Mouse (Mus musculus): ENCODE data around the gene Tcte3.
"Not testable (repeated sequence)": the region's sequence is repeated elsewhere in the genome, so short reads cannot be mapped to it uniquely, and the experiment has no call there.

Tcte3 gene

DNA sequence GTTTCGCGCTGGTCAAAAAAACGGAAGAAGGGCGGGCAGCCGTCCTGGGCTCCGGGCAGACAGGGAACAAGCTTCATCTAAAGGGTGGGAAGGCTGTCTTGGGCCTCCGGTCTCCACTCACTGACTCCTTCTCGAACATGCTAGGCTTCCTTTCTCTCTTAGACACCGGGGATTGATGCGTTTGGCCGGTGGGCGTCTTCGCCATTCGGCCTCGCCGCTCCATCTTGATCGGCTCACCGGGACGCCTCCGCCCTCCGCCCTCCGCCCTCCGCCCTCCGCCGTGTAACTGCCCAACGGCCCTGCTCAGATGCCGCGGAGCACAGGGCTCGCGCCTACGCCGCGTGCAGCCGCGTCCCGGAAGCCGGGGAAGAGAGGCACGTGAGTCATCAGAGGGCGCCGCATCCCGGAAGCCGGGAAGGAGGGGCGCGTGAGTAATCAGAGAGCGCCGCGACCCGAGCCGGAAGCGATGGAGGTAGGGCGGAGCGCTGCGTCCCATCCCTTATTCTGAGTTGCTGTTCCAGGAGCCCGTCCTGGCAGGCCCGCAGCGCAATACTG lies at the start of gene Tcte3, which contains the start of the genes Ermard and Gm3448:
Gene Tcte3 (minus strand): TSS at position 314 of the 555 bp plus-strand sequence.
Gene Ermard (plus strand): TSS at position 34 of the 555 bp plus-strand sequence.
Gene Gm3448 (minus strand): TSS at position 363 of the 555 bp plus-strand sequence.
- not testable (repeated sequence) for DNase-seq (ENCODE audit: low spot score)

DNA sequence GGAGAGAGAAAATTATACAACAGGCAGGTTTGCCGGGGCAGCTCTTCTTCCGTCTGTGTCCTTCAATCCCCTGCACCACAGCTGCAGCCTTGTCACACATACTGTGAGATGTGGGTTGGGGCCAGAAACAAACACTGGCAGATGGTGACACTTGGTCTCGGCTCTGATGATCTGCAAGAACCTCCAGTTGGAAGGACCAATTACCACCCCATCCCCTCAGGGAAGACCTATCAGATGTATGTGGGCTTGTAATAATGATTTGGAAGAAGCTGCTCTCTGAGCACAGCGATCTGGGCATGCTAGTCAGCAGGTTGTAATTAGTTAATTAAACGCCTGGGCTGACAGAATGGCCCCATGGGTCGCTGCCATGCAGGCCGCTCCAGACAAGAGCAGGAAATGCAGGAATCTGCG lies 47.3 kb upstream of the Tcte3 start:
- DNase-seq (ENCODE audit: low spot score), result no peak

DNA sequence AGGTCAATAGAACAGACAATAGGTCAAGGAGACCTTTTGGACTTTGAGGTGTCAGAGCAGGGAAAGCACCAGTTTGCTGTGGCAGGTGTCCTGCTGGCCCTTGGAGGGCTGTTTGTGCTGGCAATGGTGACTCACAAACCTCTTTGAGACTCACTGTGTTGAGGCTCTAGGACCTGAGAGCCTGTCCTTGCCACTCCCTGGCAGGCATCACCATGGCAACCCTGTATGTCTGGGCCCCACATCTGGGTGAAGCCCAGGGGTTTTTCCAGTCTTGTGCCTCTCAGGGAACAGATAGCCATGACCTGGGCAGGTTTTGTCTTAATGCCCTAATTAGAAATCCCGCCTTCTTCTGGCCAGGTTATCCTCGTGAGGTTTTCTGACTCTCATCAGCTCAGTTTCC lies 46.9 kb upstream of the Tcte3 start:
- no peak for DNase-seq (ENCODE audit: low spot score)

DNA sequence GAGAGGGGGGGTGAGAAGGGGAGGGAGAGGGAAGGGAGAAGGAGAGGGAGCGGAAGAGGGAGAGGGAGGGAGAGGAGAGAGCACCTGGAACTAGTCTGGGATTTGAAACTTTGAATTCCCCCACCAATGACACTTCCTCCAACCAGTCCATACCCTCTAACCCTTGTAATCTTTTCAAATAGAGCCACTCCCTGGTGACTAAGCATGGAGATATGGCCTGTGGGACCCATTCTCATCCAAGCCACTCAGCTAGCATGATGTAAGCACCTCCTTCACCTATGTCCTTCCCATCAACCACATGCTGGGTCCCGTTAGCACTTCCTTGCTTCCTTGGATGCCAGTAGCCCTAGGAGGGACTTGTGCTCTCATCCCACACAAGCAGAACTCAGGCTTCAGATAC lies 43.7 kb upstream of the Tcte3 start:
- DNase-seq (ENCODE audit: low spot score), result no peak

DNA sequence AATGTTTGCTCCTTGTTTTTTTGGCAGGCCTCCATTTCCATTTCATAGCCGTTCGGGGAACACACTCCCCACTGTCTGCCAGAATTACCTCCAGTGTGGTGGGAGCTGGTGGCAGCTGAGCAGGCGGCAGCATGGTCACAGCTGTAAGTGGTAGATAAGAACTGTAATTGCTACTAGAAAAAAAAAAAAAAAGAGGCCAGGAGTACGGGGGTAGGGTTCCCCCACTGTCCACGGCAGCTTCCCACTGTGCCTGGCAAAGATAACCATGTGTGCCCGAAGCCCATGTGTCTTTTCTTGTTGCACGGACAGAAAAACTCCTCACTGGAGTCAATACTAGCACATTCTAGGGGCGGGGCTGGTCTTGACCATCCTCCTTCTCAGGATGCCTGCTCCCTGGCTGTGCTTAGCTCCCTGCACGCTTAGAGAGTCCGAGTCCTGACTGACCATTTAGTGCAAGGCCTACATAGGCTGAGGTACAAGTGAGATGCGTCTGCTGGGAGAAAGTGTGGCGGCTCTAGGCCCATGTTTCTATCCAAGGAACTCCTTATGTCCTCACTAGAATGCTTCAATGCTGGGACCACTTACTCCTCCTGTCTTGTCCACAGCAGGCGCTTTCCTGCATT lies 43.0 kb upstream of the Tcte3 start:
- DNase-seq (ENCODE audit: low spot score), result no peak

DNA sequence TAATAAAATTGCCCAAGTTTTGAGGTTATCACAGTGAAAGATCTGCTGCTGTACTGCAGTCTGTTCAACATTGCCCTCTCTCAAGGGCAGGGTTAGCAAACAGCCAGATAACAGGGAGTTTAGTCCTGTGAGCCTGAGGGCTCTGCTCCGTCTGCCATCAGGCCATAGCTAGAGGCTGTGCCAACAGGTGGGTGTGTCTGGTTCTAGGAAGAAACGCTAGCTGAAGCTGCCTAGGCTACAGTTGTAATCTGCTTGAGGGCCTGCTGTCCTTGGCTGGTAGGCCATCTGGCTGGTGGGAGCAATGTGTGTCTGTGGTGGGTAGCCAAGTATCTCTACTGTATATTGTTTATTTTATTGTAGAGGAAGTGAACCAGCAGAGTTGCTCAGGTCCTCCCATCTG lies 36.2 kb upstream of the Tcte3 start:
- no peak for DNase-seq (ENCODE audit: low spot score)

DNA sequence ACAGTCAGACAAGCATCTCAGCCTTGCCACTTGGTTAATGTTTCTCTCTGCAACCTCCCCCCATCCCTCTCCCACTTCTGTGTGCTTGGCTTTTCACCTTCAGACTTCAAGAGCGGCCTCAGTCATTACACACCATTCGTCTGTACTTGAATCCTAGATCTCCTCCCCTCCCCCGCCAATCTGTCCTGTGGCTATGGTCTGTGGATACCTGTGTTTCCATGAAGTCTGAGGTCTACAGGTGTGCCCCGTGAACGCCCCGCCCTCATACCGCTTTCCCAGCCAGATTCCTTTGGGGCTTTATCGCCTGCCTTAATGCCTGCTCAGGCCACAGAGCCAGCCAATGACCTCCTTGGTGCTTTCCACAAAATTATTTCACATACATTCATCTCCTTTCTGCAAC lies 33.7 kb upstream of the Tcte3 start:
- no peak for DNase-seq (ENCODE audit: low spot score)

DNA sequence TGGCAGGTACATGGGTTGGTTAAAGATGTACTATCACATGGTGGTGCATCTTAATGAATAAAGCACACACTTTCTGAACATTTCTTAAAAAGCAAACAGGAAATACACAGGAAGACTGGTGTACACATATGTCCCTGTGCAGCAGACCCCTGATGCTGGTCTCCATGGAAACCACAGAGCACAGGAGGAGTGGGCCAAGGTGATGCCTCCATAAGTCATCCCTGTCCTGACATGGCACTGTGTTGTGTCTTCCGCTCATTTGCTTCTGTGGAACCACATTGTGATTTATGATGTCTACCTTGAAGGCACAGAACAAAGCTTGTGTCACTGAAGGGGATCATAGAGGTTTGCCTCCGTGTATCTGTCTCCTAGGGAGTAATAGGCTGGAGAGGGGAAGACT lies 30.9 kb upstream of the Tcte3 start:
- no peak for DNase-seq (ENCODE audit: low spot score)

DNA sequence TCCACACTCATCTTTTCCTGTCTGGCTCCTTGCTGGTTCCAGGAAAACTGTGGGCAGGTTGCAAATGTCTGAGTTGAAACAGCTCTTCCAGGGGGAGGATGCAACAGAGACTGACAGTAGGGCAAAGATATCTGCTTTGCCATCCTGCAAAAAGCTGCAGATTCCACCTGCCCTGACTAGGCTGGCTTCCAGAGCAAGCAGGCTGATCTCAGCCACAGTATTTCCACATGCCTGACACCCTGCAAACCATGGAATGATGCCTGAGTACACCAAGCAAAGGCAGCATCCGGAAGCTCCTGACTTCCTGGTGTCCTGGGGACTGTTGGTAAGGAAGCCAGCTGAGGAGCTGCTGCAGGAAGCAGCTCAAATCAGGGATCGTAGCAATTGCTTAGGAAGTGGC lies 27.8 kb upstream of the Tcte3 start:
- DNase-seq (ENCODE audit: low spot score), result no peak

DNA sequence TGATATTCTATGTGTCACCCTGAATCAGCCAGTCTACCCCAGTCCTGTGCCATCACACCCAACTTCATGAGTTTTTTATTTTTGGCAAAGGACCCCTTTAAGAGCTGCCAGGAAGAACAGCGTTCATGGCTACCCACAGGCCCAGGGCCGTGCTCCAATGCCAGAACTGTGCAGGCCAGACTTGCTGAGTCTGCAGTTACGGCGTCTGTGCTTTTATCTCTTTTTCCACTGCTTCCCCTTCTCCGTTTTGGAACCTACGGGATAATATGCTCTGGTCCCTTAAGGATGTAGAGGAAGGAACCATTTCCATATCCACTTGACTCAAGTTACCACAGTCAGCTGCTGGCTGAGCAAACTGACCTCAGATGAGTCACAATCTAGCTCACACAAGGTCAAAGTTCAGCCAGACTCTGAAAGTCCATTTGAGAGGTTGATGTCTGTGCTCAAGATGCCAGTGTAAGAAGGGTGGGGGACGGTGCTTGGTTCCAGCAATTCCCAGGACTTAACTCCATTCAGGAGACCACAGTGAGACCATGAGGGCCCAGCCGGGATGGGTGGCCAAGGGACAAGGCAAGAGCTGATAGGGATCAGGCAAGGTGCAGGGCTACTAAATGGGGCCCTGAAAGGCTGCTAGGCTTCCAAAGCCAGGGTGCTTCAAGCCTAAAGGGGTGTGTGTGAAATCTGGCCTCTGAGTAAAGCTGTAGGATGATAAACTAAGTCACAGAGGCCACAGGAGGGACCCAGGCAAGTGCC lies 26.9 kb upstream of the Tcte3 start:
- DNase-seq (ENCODE audit: low spot score), result no peak

DNA sequence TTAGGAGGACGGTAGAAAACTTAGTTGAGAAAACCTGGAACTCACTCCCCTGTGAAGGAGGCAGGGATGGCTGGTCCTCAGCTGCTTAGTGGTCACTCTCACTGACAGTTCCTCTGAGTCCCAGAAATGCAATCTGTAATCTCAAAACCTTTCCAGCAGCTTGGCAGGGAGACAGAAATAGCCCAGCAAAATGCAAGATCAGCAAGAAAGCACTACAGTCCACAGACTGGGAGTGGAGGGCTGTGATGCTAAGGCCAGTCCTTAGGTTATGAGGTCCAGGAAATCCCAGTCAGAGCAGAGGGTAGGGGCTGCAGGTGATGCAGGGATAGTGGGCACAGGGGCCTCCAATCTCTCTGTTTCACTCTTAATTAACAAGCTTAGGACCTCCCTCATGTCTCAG lies 25.6 kb upstream of the Tcte3 start:
- DNase-seq (ENCODE audit: low spot score), result no peak

DNA sequence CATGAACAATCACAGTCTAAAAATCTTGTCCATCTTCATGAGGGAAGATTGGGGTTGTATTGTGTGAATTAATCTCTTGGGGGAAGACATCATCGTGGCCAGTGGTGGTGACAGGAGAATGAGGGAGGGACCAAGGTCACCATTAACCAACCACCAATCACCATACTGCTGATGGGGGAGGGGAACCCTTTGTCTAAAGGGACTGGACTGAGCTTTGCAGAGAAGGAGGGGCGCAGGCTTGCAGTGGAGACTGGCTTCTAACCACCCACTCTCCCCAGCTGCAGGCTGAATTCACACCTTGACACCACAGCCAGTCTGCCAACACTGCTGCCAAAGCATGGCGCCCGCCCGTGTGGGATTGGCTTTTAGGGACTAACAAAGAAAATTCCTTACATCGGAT lies 24.8 kb upstream of the Tcte3 start:
- no peak for DNase-seq (ENCODE audit: low spot score)

DNA sequence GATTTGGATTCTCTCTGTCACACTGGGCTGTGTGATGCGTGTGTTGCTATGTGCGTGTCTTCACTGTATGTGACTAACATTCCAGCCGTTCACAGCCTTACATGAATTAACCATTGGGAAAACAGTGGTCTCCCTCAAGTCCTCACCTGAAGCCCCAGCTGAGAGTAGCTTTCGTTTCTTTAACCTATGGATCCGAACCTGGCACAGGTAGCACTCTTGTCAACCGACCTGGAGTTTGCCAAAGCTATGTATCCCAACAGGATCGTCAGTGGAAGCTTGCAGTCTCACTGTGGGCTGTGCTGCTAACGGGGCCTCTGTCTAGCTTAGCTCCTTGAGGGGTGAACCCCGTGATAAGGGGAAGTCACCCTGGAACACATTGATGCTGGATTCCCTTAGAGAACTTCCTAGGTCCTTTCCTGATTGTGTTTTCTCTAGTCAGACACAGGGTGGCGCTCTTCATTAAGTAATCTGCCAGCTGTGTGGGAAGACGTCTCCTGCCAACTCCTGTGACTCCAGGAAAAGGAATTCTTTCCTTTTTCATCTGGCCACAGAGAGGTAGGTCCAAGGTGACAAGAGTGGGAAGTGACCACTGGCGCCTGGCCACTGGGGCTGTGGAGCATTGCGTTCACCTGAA lies 24.2 kb upstream of the Tcte3 start:
- DNase-seq (ENCODE audit: low spot score), result no peak

DNA sequence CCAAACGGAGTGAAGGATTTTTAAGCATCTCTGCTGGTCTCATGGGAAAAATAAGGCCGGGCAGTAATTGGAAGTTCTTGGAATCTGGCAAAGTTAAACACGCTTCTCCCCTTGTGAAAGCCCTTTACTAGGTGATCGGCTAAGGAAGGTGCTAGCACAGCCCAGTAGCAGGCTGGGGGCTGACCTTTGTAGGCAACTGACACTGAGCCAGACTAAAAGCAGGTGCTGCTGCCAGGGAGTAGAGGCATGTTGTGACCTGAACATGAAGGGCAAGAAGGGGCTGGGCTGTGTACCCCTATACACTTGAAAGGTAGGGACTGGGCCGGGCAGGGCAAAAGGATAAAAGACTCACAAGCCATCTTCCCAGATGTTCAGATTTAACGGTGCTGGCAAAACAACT lies 19.1 kb upstream of the Tcte3 start:
- DNase-seq (ENCODE audit: low spot score), result no peak

DNA sequence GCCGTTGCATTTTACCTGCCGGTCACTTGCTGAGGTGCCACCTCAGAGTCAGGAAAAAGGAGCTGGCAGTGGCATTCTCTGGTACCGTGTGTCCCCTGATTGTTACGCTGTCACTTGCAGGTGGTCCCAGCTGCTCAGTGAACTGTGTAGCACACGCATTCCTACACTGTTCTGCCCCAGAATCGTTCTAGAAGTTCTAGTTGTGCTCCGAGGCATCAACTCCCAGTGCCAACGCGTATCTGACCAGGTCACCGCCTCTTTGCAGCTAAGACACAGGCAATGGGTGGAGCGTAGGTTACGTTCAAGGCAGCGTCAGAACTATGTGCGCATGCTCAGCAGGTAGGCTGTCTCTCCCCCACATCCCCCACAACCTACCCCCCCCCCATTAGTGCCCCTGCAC lies 18.4 kb upstream of the Tcte3 start:
- DNase-seq (ENCODE audit: low spot score), result no peak

DNA sequence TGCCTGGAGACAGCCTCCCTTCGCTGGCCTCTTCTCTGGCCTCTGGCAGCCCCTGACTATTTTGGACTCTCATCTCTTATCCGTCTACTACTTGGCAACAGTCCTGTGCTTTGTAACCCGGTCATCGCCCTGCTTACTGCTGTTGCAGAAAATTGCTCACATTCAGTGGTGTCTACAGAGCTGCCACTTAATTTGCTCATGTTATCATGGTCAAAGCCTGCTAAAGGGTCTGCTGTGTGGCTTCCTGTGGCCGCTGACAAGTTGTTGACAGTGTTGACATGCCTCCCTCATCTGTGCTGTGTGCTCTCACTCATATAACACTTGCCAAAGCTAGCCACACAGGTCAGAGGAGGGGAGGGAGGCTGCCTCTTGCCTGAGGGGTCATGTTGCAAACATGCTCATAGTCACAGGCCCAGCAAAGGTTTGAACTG lies 16.9 kb upstream of the Tcte3 start:
- no peak for DNase-seq (ENCODE audit: low spot score)

DNA sequence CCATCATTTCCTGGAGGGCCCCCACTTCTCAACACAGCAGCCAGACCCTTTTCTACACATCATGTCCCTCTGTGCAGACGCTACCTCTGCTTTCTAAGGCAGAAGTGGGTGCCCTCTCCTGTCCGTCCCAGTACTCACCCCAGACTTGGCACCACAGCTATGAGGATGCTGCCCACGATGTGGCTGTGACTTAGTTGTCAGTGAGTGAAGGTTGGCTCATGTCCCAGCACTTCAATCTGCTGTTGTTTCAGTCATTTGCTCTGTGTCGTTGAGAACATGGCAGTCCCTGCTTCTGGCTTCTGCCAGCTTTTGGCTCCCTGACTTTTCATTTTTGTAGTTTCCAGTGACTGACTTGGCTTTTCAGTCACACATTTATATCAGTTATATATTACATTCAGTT lies 14.6 kb upstream of the Tcte3 start:
- no peak for DNase-seq (ENCODE audit: low spot score)

DNA sequence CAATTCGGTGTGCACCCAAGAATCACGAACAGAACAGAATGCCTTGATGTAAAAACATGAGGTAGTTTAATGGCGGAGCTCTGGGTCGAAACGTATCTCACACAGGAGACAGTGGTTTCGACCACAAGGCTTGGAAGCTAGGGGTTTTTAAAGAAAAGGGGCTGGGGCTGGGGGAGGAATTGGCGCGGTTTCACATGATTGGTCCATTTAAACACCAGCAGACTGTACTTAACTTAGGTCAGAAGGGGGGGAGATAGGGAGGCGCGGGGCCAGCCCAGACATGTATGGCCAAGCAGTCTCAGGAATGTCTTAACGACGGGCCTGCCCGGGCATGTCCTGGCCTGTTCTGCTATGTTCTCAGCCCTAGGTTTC lies 12.5 kb upstream of the Tcte3 start:
- not testable (repeated sequence) for DNase-seq (ENCODE audit: low spot score)

DNA sequence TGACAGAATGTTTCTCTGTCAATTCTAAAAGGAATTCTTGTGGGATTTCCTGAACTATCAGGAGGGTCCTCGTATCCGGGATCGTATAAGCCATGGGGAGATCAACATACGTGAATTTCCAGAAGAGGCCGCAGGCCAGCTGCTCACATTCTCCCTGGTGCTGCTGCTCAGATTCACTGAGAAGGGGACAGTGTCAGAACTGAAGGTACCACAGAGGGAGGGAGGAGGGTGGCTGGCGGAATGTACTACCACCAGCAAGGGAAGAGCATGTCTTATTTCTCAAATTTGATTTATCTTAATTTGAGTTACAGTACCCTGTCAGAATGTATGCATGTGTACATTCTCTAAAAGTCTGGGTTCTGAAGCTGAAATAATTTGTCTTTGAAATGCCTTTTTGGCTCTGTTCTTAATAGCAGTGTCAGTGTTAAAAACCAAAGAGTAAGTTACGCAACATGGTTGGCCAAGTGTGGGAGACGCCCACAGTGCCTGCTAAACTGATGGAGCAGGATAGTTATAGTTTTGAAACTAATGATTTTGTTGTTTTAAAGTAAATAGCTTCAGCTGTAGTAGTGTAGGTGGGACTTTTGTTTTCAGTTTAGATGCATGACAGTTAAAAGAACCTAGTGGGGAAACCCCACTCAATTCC lies 12.0 kb upstream of the Tcte3 start:
- DNase-seq (ENCODE audit: low spot score), result not testable (repeated sequence)

DNA sequence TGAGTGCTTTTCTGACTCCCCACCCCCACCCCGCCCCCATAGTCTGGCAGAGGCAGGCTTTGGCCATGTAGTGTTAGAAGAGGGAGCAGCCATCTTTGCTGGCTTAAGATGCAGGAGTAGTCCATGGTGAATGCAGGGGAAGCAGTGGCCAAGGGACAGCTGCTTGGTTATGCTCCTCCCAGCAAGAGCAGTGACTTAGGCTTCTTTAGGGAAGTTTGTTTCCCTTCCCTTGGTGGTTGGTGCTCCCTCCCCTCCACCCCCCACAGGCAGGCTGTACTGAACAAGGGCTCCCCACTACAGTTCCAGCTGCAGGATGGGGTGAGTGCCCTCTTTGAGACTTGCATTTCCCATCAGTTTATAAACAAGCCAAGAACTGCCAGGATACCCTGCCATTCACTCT lies 11.5 kb upstream of the Tcte3 start:
- DNase-seq (ENCODE audit: low spot score), result not testable (repeated sequence)

DNA sequence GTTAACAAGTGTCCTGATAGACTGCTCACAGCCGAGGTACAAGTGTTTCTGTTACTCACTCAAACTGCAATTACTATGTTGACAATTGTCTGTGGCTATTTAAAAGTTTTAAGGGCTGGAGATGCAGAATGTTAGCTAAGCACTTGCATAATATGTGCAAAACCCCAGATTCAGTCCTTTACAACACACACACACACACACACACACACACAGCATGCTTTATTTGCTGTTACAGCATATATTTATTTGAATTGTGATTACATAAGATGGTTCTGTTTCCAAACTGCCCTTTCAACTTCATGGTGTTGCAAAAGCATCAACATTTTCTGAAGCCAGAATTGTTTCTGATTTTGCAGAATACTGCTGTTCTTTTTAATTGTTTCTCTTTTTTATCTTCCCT lies 9.1 kb upstream of the Tcte3 start:
- DNase-seq (ENCODE audit: low spot score), result not testable (repeated sequence)

DNA sequence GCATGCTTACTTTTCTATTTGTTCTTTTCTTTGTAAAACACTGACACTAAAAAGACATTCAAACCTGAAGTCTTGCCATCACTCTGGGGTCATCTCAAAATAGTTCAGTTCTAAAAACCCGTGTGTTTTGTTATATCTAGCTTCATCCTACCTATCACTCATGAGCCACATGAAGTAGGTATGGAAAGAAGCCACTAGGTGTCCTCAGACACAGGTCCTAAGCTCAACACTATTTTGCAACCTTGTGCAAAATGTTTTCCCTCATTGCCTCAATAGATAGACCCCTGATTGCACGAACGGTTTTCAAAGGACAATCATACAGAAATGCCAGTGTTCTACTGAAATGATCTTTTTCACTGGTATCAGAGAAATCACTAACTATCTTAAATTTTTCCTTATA lies 833 bp downstream of the Tcte3 start:
- not testable (repeated sequence) for DNase-seq (ENCODE audit: low spot score)
